Mouse (Mus musculus): ENCODE results near the gene Ndufs6.

Gene Ndufs6

GRCm38 (mm10) chr13:73327827-73328698 lies at the start of gene Ndufs6, which contains the start of gene Mrpl36:
Gene Ndufs6 (minus strand): TSS chr13:73328542.
Gene Mrpl36 (plus strand): TSS chr13:73328513.
- peak; percentile 92 to 94 for DNase-seq

GRCm38 (mm10) chr13:73377637-73378036 lies 49.3 kb upstream of the Ndufs6 start:
- no peak for DNase-seq

GRCm38 (mm10) chr13:73374612-73375011 lies 46.3 kb upstream of the Ndufs6 start:
- no peak for DNase-seq

- no peak for DNase-seq
Measured at GRCm38 (mm10) chr13:73373367-73373766, 45.0 kb upstream of the Ndufs6 start.

- no peak for DNase-seq
Measured at GRCm38 (mm10) chr13:73357106-73357505, 28.8 kb upstream of the Ndufs6 start.

- DNase-seq: no peak
Measured at GRCm38 (mm10) chr13:73352491-73352890, 24.1 kb upstream of the Ndufs6 start.

- no peak for DNase-seq
Measured at GRCm38 (mm10) chr13:73351910-73352309, 23.6 kb upstream of the Ndufs6 start.

- DNase-seq: no peak
Measured at GRCm38 (mm10) chr13:73350741-73351140, 22.4 kb upstream of the Ndufs6 start.

- DNase-seq: no peak
Measured at GRCm38 (mm10) chr13:73347922-73348650, 19.7 kb upstream of the Ndufs6 start.

GRCm38 (mm10) chr13:73347171-73347570 lies 18.8 kb upstream of the Ndufs6 start:
- DNase-seq: no peak

- no peak for DNase-seq
Measured at GRCm38 (mm10) chr13:73346743-73347142, 18.4 kb upstream of the Ndufs6 start.

- DNase-seq: no peak
Measured at GRCm38 (mm10) chr13:73346131-73346530, 17.8 kb upstream of the Ndufs6 start.

GRCm38 (mm10) chr13:73345102-73345890 lies 17.0 kb upstream of the Ndufs6 start:
- DNase-seq: peak; percentile 23 to 42

- no peak for DNase-seq
Measured at GRCm38 (mm10) chr13:73336753-73337152, 8.4 kb upstream of the Ndufs6 start.

GRCm38 (mm10) chr13:73331736-73332135 lies 3.4 kb upstream of the Ndufs6 start:
- no peak for DNase-seq

- DNase-seq: peak; percentile 86 to 88
Measured at GRCm38 (mm10) chr13:73330844-73331501, 2.6 kb upstream of the Ndufs6 start.

GRCm38 (mm10) chr13:73323406-73323805 lies 4.9 kb downstream of the Ndufs6 start:
- no peak for DNase-seq

- no peak for DNase-seq
Measured at GRCm38 (mm10) chr13:73322626-73323025, 5.7 kb downstream of the Ndufs6 start.

- no peak for DNase-seq
Measured at GRCm38 (mm10) chr13:73320048-73320447, 8.3 kb downstream of the Ndufs6 start.

- DNase-seq: peak; percentile 55 to 56
Measured at GRCm38 (mm10) chr13:73310183-73310929, 18.0 kb downstream of the Ndufs6 start.

GRCm38 (mm10) chr13:73306430-73306829 lies 21.9 kb downstream of the Ndufs6 start:
- no peak for DNase-seq

GRCm38 (mm10) chr13:73306085-73306410 lies 22.3 kb downstream of the Ndufs6 start:
- DNase-seq: no peak

Data from B cell, adult 2 months (primary cell).